Mouse (Mus musculus): Measurements from ENCODE around the gene Terf2. TPM values are rescaled to one million over a fixed set of nuclear protein-coding genes. Genes with fewer than 3 reads are reported as not detected.

The Terf2 gene
- total RNA-seq (2021), result 10 to 100 TPM; 37.9 to 38.3 TPM

- intact Hi-C loops (cut with DNase I), result no loop called here
- peak; percentile 95 to 96 for DNase-seq (ENCODE audit: low spot score in 2 of 2)
Measured at GRCm38 (mm10) chr8:107096366-107097036, at the start of gene Terf2. Gene Terf2 (minus strand): TSS chr8:107096547.

- DNase-seq (ENCODE audit: low spot score in 2 of 2), result no peak
- intact Hi-C loops (cut with DNase I), result no loop called here
Measured at GRCm38 (mm10) chr8:107143501-107143900, 47.2 kb upstream of the Terf2 start.

- intact Hi-C loops (cut with DNase I), result no loop called here
- DNase-seq (ENCODE audit: low spot score in 2 of 2), result no peak
Measured at GRCm38 (mm10) chr8:107142539-107142938, 46.2 kb upstream of the Terf2 start.

- intact Hi-C loops (cut with DNase I), result no loop called here
- no peak for DNase-seq (ENCODE audit: low spot score in 2 of 2)
Measured at GRCm38 (mm10) chr8:107139704-107140470, 43.5 kb upstream of the Terf2 start.

GRCm38 (mm10) chr8:107138338-107138737 is 42.0 kb upstream of the Terf2 start:
- intact Hi-C loops (cut with DNase I), result no loop called here
- DNase-seq (ENCODE audit: low spot score in 2 of 2), result no peak

GRCm38 (mm10) chr8:107137591-107137990 is 41.2 kb upstream of the Terf2 start:
- intact Hi-C loops (cut with DNase I), result no loop called here
- no peak for DNase-seq (ENCODE audit: low spot score in 2 of 2)

GRCm38 (mm10) chr8:107136003-107136612 is 39.8 kb upstream of the Terf2 start:
- intact Hi-C loops (cut with DNase I), result no loop called here

GRCm38 (mm10) chr8:107133881-107134280 is 37.5 kb upstream of the Terf2 start:
- DNase-seq (ENCODE audit: low spot score in 2 of 2), result no peak
- intact Hi-C loops (cut with DNase I), result no loop called here

More at GRCm38 (mm10) chr8:107136003-107136612, 39.8 kb upstream of the Terf2 start:
- DNase-seq (ENCODE audit: low spot score in 2 of 2), result no peak

GRCm38 (mm10) chr8:107132581-107133491 is 36.5 kb upstream of the Terf2 start:
- no peak for DNase-seq (ENCODE audit: low spot score in 2 of 2)
- intact Hi-C loops (cut with DNase I), result no loop called here

GRCm38 (mm10) chr8:107130028-107130427 is 33.7 kb upstream of the Terf2 start:
- DNase-seq (ENCODE audit: low spot score in 2 of 2), result no peak
- intact Hi-C loops (cut with DNase I), result no loop called here

GRCm38 (mm10) chr8:107129171-107130025 is 33.1 kb upstream of the Terf2 start:
- intact Hi-C loops (cut with DNase I), result no loop called here
- no peak for DNase-seq (ENCODE audit: low spot score in 2 of 2)

- intact Hi-C loops (cut with DNase I), result no loop called here
- DNase-seq (ENCODE audit: low spot score in 2 of 2), result no peak
Measured at GRCm38 (mm10) chr8:107124343-107124742, 28.0 kb upstream of the Terf2 start.

GRCm38 (mm10) chr8:107123063-107123614 is 26.8 kb upstream of the Terf2 start:
- intact Hi-C loops (cut with DNase I), result no loop called here
- no peak for DNase-seq (ENCODE audit: low spot score in 2 of 2)

GRCm38 (mm10) chr8:107121681-107122291 is 25.4 kb upstream of the Terf2 start:
- no peak for DNase-seq (ENCODE audit: low spot score in 2 of 2)
- intact Hi-C loops (cut with DNase I), result no loop called here

GRCm38 (mm10) chr8:107120806-107121205 is 24.5 kb upstream of the Terf2 start:
- no peak for DNase-seq (ENCODE audit: low spot score in 2 of 2)
- intact Hi-C loops (cut with DNase I), result no loop called here

GRCm38 (mm10) chr8:107119412-107119811 is 23.1 kb upstream of the Terf2 start:
- intact Hi-C loops (cut with DNase I), result loop anchor here (2.0 to 10.0 kb wide), 2 partner anchors 31 to 175 kb away; partner anchors contain the start of genes Cyb5b and Nfat5
- no peak for DNase-seq (ENCODE audit: low spot score in 2 of 2)

- no peak for DNase-seq (ENCODE audit: low spot score in 2 of 2)
- intact Hi-C loops (cut with DNase I), result loop anchor here (2.0 to 10.0 kb wide), 2 partner anchors 32 to 176 kb away; partner anchors contain the start of genes Cyb5b and Nfat5
Measured at GRCm38 (mm10) chr8:107118803-107119233, 22.5 kb upstream of the Terf2 start.

GRCm38 (mm10) chr8:107117019-107117418 is 20.7 kb upstream of the Terf2 start:
- DNase-seq (ENCODE audit: low spot score in 2 of 2), result no peak
- intact Hi-C loops (cut with DNase I), result loop anchor here (10.0 kb wide), 1 partner anchor 178 kb away; the partner anchor contains the start of gene Nfat5
